Mouse (Mus musculus) hematopoietic stem cell, adult 5-6 weeks (primary cell): ENCODE results near the gene Gpr132. TPM values are rescaled to one million over a fixed set of nuclear protein-coding genes. Genes with fewer than 3 reads are reported as not detected.
"Not testable (repeated sequence)": the region's sequence is repeated elsewhere in the genome, so short reads cannot be mapped to it uniquely, and the experiment has no call there.

ENCODE experiments used
- ATAC-seq, 2 experiments: fragments of 125-278 bp in 1 of 2; replicated peaks in 1 of 2; 2 replicates each; pipeline ENCODE4 v1.8.0; 2016 to 2017; ENCODE audit warnings: inconsistent platforms in 2 of 2, mild to moderate bottlenecking in 2 of 2, moderate number of reproducible peaks in 2 of 2, low read depth in 1 of 2, moderate TSS enrichment in 1 of 2; ENCODE audit not compliant: low FRiP score in 2 of 2, poor library complexity in 2 of 2, severe bottlenecking in 2 of 2, insufficient read depth in 1 of 2, low TSS enrichment in 1 of 2
- total RNA-seq: library from RNA; stranded (forward); fragments of 172-1452, 232-1000 nt; gene quantifications from 2 replicates; pipeline ENCODE4 v1.2.3, GENCODE M21; 2017

The Gpr132 gene
- total RNA-seq, 1 experiment from 2014 or later: 14.8 TPM

GRCm38 (mm10) chr12:112860765-112861164, 7.3 kb downstream of the Gpr132 start:
- ATAC-seq: peak; percentile 88 to 95

- ATAC-seq: peak in 1 of 2 experiments; percentile 27; a peak in 2 of 4 replicates
Measured at GRCm38 (mm10) chr12:112859930-112860329, 8.1 kb downstream of the Gpr132 start.

GRCm38 (mm10) chr12:112858581-112859336, 9.3 kb downstream of the Gpr132 start:
- no peak for ATAC-seq

- ATAC-seq: no peak
Measured at GRCm38 (mm10) chr12:112857021-112857925, 10.8 kb downstream of the Gpr132 start.

GRCm38 (mm10) chr12:112856338-112856737, 11.7 kb downstream of the Gpr132 start:
- ATAC-seq: no peak

- ATAC-seq: peak; percentile 71 to 72
Measured at GRCm38 (mm10) chr12:112854610-112855333, 13.3 kb downstream of the Gpr132 start.

GRCm38 (mm10) chr12:112853050-112853729, 14.8 kb downstream of the Gpr132 start:
- ATAC-seq: peak; percentile 30 to 40; a peak in 3 of 4 replicates

- no peak for ATAC-seq
Measured at GRCm38 (mm10) chr12:112851116-112851515, 16.9 kb downstream of the Gpr132 start.

GRCm38 (mm10) chr12:112850344-112850743, 17.7 kb downstream of the Gpr132 start:
- ATAC-seq: no peak

- ATAC-seq: peak in 1 of 2 experiments; percentile 35; a peak in 1 of 4 replicates
Measured at GRCm38 (mm10) chr12:112849235-112850022, 18.6 kb downstream of the Gpr132 start.

- no peak for ATAC-seq
Measured at GRCm38 (mm10) chr12:112847880-112848279, 20.1 kb downstream of the Gpr132 start.

- ATAC-seq: peak; percentile 88 to 89
Measured at GRCm38 (mm10) chr12:112843803-112844202, 24.2 kb downstream of the Gpr132 start.

- ATAC-seq: not testable (repeated sequence)
Measured at GRCm38 (mm10) chr12:112842128-112842527, 25.9 kb downstream of the Gpr132 start.

- not testable (repeated sequence) for ATAC-seq
Measured at GRCm38 (mm10) chr12:112841338-112841892, 26.6 kb downstream of the Gpr132 start.

GRCm38 (mm10) chr12:112840209-112841086, 27.6 kb downstream of the Gpr132 start:
- ATAC-seq: peak; percentile 65 to 73
